Mouse (Mus musculus) C2C12 (cell line): Measurements from ENCODE around the gene Ints14. TPM values are rescaled to one million over a fixed set of nuclear protein-coding genes. Genes with fewer than 3 reads are reported as not detected.
"Not testable (repeated sequence)": the region's sequence is repeated elsewhere in the genome, so short reads cannot be mapped to it uniquely, and the experiment has no call there.

Source experiments
- H3K27me3 ChIP-seq: one replicate; pipeline ENCODE4 v1.6.1; 2011; ENCODE audit not compliant: control insufficient read depth, insufficient read depth, insufficient read length
- H3K36me3 ChIP-seq: one replicate; pipeline ENCODE4 v1.6.1; 2011; ENCODE audit not compliant: control insufficient read depth, insufficient read depth
- H3K4me3 ChIP-seq: one replicate; pipeline ENCODE4 v1.5.1; 2011; ENCODE audit warnings: mild to moderate bottlenecking, control low read depth; ENCODE audit not compliant: poor library complexity, insufficient read depth, severe bottlenecking
- H3K79me2 ChIP-seq: one replicate; pipeline ENCODE4 v1.6.1; 2011; ENCODE audit not compliant: control insufficient read depth, insufficient read depth
- H3K79me3 ChIP-seq: one replicate; pipeline ENCODE4 v1.6.1; 2011; ENCODE audit warnings: low read depth, control low read depth
- H3ac ChIP-seq: one replicate; pipeline ENCODE3; 2011; ENCODE audit warnings: low read depth; ENCODE audit not compliant: control insufficient read depth, insufficient read length
- CEBPB ChIP-seq: IDR thresholded peaks from one replicate; pipeline ENCODE4 v1.6.1; 2011; ENCODE audit warnings: low read depth, mild to moderate bottlenecking, control low read depth, moderate library complexity
- CTCF ChIP-seq: IDR thresholded peaks from one replicate; pipeline ENCODE4 v1.5.1; 2011; ENCODE audit not compliant: control insufficient read depth, insufficient read depth, insufficient read length
- FOSL1 ChIP-seq: IDR thresholded peaks from one replicate; pipeline ENCODE4 v1.8.0; 2011; ENCODE audit warnings: mild to moderate bottlenecking, low read length; ENCODE audit not compliant: poor library complexity, insufficient read depth, severe bottlenecking
- MAX ChIP-seq: IDR thresholded peaks from one replicate; pipeline ENCODE4 v1.6.1; 2011; ENCODE audit warnings: mild to moderate bottlenecking, control low read depth
- MYOD1 ChIP-seq: IDR thresholded peaks from one replicate; pipeline ENCODE4 v1.6.1; 2011; ENCODE audit warnings: low read depth; ENCODE audit not compliant: control insufficient read depth, insufficient read length
- MYOG ChIP-seq: IDR thresholded peaks from one replicate; pipeline ENCODE4 v1.6.1; 2011; ENCODE audit not compliant: control insufficient read depth, insufficient read length; ENCODE audit errors: extremely low read depth
- USF1 ChIP-seq: IDR thresholded peaks from one replicate; pipeline ENCODE4 v1.6.1; 2011; ENCODE audit warnings: low read depth, mild to moderate bottlenecking, control low read depth, moderate library complexity
- polyA plus RNA-seq: library from polyadenylated mRNA; unstranded; fragments of >200 nt; fragmentation: generic; extraction: Trizol; gene quantifications from one replicate; pipeline ENCODE4 v1.2.1, GENCODE M21; 2012; ENCODE audit warnings: missing spikeins

Gene Ints14
- polyA plus RNA-seq, 1 experiment = 20.5 TPM

DNA sequence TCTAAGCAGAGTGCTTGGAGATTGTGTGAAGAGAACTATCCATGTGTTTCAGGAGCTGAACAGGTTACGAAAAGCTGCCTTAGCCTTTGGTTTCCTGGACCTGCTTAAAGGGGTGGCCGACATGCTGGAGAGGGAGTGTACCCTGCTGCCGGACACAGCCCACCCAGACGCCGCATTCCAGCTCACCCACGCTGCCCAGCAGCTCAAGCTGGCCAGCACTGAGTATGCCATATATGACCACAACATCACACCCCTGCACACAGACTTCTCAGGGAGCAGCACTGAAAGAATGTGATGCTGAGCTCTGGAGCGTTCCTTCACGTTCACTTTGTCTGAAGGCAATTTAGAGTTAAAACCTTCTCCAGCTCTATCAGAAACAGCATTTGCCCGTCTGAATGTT lies 25.1 kb downstream of the Ints14 start:
- H3K36me3 ChIP-seq = peaks cover 75% of the 10 kb centered on the region
- H3K79me2 ChIP-seq = no peaks in the 10 kb centered on the region
- no peaks in the 10 kb centered on the region for H3K27me3 ChIP-seq
- no peak overlapping the region for H3K4me3 ChIP-seq
- H3K79me3 ChIP-seq = no peaks in the 10 kb centered on the region
- H3ac ChIP-seq = no peak overlapping the region
- TF ChIP-seq MAX = no peak
- no peak for TF ChIP-seq CEBPB
- no peak for TF ChIP-seq MYOG
- TF ChIP-seq CTCF = no peak
- no peak for TF ChIP-seq FOSL1
- no peak for TF ChIP-seq MYOD1
- no peak for TF ChIP-seq USF1

DNA sequence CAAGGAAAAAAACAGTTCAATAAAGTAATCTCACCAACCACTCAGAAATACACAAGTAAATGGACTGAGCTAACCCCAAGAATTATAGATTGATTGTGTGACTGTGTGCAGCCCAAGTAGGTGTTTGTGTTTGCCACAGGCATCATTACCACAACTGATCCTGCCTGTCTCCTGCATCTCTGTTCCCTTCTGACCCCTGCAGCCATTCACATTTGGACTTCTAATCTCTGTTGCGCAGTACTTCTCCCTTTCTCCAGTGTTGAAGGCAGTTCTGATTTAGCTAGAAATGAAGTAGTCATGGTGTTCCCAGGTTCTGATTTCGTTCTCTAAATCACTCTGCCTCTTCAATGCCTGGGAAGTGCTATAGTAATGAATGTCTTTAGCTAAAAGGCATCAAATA lies 26.9 kb downstream of the Ints14 start:
- Histone ChIP-seq H3K27me3 (no peaks in the 10 kb centered on the region), H3K79me2 (no peaks in the 10 kb centered on the region), H3K79me3 (no peaks in the 10 kb centered on the region), H3ac (no peak overlapping the region), H3K4me3 (no peak overlapping the region), H3K36me3 (peaks cover 58% of the 10 kb centered on the region)
- TF ChIP-seq CEBPB (no peak), MYOG (no peak), USF1 (no peak), MAX (no peak)

DNA sequence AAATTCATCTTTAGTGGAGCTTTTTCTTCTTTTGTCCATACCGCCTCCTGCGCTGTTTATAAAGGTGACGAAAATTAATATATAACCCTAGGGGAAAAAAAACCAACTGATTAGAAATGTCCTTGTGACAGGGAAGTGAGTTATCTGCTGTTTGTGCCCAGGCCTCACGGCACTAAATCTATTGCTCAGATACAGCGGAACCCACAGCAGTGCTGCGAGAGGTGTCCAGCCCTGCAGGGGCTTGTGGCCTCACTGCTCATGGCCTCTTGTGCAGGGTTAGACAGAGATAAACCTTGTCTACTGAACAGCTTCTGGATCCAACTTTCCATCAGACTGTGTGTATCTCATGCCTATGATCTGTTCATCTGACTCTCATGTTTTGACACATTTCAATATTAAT lies 27.7 kb downstream of the Ints14 start:
- TF ChIP-seq CEBPB = no peak
- Histone ChIP-seq H3K4me3 (no peak overlapping the region), H3K79me2 (no peaks in the 10 kb centered on the region), H3K27me3 (no peaks in the 10 kb centered on the region), H3ac (no peak overlapping the region), H3K79me3 (no peaks in the 10 kb centered on the region), H3K36me3 (peaks cover 54% of the 10 kb centered on the region)

DNA sequence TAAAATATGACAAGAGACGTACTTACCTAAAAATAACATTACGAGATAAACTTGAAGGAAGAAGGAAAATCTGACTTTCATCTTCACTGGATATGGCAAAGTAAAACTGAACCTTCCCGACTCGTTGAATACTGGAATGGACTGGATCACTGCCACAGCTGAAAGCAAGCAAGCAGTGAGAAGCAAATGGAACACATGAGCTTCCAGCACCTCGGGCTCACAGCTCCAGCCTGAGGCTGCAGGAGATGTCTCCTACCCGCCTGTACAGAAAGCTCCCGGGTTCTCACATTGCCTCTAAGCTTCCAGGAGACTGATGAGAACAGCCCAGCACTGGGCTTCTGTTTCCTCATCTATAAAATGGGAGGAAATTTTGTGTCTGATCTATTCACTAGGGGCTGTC lies 29.6 kb downstream of the Ints14 start:
- H3K79me2 ChIP-seq = no peaks in the 10 kb centered on the region
- H3ac ChIP-seq = no peak overlapping the region
- TF ChIP-seq CTCF (no peak), FOSL1 (no peak), MYOD1 (no peak), CEBPB (no peak), USF1 (no peak), MYOG (no peak), MAX (no peak)
- H3K4me3 ChIP-seq = no peak overlapping the region
- H3K36me3 ChIP-seq = peaks cover 38% of the 10 kb centered on the region
- no peaks in the 10 kb centered on the region for H3K79me3 ChIP-seq
- H3K27me3 ChIP-seq = no peaks in the 10 kb centered on the region

DNA sequence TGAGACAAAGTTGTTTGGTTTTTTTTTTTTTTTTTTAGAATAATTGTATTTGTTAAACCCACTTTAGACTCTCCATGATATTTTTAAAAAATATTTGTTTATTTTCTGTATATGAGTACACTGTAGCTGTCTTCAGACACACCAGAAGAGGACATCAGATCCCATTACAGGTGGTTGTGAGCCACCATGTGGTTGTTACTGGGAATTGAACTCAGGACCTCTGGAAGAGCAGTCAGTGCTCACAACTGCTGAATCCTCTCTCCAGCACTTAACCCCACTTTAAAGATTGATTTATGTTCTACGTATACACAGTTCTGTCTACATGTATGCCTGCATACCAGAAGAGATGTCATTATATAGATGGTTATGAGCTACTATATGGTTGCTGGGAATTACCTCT lies 34.8 kb downstream of the Ints14 start:
- H3K4me3 ChIP-seq, H3K79me3 ChIP-seq, H3K79me2 ChIP-seq, H3ac ChIP-seq, H3K27me3 ChIP-seq, H3K36me3 ChIP-seq: not testable (repeated sequence)

DNA sequence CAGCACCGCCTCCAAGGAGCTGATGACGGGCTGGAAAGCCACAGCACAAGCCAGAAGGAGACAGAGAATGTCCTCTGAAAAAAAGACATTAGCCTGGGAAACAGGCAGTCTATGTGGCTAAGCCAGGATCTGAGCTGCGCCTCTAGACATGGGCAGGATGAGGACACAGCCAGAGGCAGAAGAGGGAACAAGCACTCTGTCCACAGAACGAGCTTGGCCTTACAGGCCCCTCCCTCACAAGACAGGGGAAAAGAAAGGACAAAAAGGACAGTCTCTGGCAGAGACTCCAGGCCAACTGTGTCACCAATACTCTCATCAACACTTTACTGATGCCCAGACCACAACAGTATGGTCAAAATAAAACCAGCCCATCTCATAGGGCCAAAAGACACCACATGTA lies 40.8 kb downstream of the Ints14 start:
- Histone ChIP-seq H3K27me3 (no peaks in the 10 kb centered on the region), H3K79me2 (no peaks in the 10 kb centered on the region), H3K4me3 (no peak overlapping the region), H3ac (no peak overlapping the region), H3K79me3 (no peaks in the 10 kb centered on the region), H3K36me3 (peaks cover 17% of the 10 kb centered on the region)
- TF ChIP-seq MYOD1 (no peak), MAX (no peak), CTCF (no peak), CEBPB (no peak), MYOG (no peak), FOSL1 (no peak), USF1 (no peak)

DNA sequence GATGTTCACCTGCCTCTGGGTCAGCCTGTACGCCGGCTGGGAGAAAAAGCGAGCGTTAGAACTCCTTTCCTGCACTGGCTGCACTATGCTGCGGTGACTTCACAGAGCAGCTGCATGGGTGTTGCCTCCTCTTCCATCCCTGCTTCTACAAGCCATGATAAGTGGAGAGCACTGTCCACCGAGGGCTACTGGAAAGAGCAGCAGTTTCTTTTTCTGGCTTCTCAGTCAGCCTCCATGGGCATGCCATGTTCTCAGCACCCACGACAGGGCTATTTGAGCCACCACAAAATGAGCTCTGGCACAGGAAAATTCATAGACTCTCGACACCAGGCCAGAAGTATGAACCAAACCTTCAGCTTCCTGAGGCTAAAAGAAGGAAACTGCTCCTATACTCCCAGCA lies 45.0 kb downstream of the Ints14 start:
- TF ChIP-seq MYOG (no peak), FOSL1 (no peak), CTCF (no peak), USF1 (no peak), MYOD1 (no peak), MAX (no peak), CEBPB (no peak)
- Histone ChIP-seq H3K4me3 (no peak overlapping the region), H3K79me3 (no peaks in the 10 kb centered on the region), H3K36me3 (peaks cover 12% of the 10 kb centered on the region), H3K79me2 (peaks cover 10% of the 10 kb centered on the region), H3K27me3 (no peaks in the 10 kb centered on the region), H3ac (no peak overlapping the region)
